Mouse (Mus musculus) spleen, adult 2 months (tissue): Measurements from ENCODE around the gene Best1.

ENCODE experiments used
- CTCF ChIP-seq: fragments of 200-500 bp; IDR thresholded peaks from 2 replicates; pipeline ENCODE4 v1.5.1; 2011; ENCODE audit warnings: mild to moderate bottlenecking, inconsistent platforms; ENCODE audit not compliant: insufficient read depth, insufficient read length, insufficient replicate concordance; ENCODE audit errors: extremely low read depth
- POLR2A ChIP-seq: fragments of 200-500 bp; IDR thresholded peaks from 2 replicates; pipeline ENCODE4 v1.6.1; 2011; ENCODE audit warnings: low read depth, low read length, inconsistent platforms

GRCm38 (mm10) chr19:9957965-9958364 lies 43.5 kb downstream of the Best1 start:
- TF ChIP-seq POLR2A (no peak), CTCF (no peak)
